ENCODE assay signal across 16 mouse cellular contexts in genomic region chr11:120820546-120820945, GRCm38 (mm10). TPM values are rescaled to one million over a fixed set of nuclear protein-coding genes. Genes with fewer than 3 reads are reported as not detected.
A peak's percentile ranks its signal among the peaks of the same experiment; 100 is the strongest.
DNase-seq lines count a peak whose midpoint lies in the region; ATAC-seq and TF ChIP-seq lines count a peak whose summit lies in the region.
"Had no signal": no experiment of that assay in that cellular context is flagged by ENCODE, and none has a peak within 500 bp of the region (broad histone marks: within the 10 kb centered on the region; RNA-seq: fewer than 3 reads in every experiment).

No protein-coding gene starts in this region.

- no peak for TF ChIP-seq EP300 in lung, postnatal 0 days (IDR thresholded peaks at IDR 0.05)

- ATAC-seq in lung, postnatal 0 days, result no peak
- no peak for ATAC-seq in hindbrain, embryonic 15.5 days (ENCODE audit: low FRiP score, low read depth)
- no peak for ATAC-seq in midbrain, embryonic 16.5 days
- ATAC-seq: forebrain, postnatal 0 days had no signal

- no peaks in the 10 kb centered on the region for H3K9me3 ChIP-seq in lung, postnatal 0 days (ENCODE audit: low read length)
- no peaks in the 10 kb centered on the region for H3K9me3 ChIP-seq in hindbrain, embryonic 15.5 days
- H3K9me3 ChIP-seq in midbrain, embryonic 16.5 days (replicated peaks; ENCODE audit: control insufficient read depth, low read length, poor library complexity, severe bottlenecking), result no peaks in the 10 kb centered on the region
- H3K9me3 ChIP-seq: heart, embryonic 13.5 days had no signal

- 84% methylated on average over 14 of the region's 14 CpGs for WGBS in lung, postnatal 0 days
- 83% methylated on average over 14 of the region's 14 CpGs for WGBS in hindbrain, embryonic 15.5 days
- 91% methylated on average over 14 of the region's 14 CpGs for WGBS in midbrain, embryonic 16.5 days

- H3K27me3 ChIP-seq in lung, postnatal 0 days (replicated peaks; ENCODE audit: insufficient read depth, low read length), result no peaks in the 10 kb centered on the region
- no peaks in the 10 kb centered on the region for H3K27me3 ChIP-seq in hindbrain, embryonic 15.5 days
- no peaks in the 10 kb centered on the region for H3K27me3 ChIP-seq in midbrain, embryonic 16.5 days (ENCODE audit: control insufficient read depth, insufficient read depth, low read depth, low read length)
- H3K27me3 ChIP-seq: heart, embryonic 13.5 days had no signal

- H3K36me3 ChIP-seq in lung, postnatal 0 days (ENCODE audit: insufficient read depth, low read length), result peaks cover 44% of the 10 kb centered on the region
- peaks cover 56% of the 10 kb centered on the region for H3K36me3 ChIP-seq in hindbrain, embryonic 15.5 days
- H3K36me3 ChIP-seq in midbrain, embryonic 16.5 days (ENCODE audit: control insufficient read depth, insufficient read depth, low read length), result peaks cover 49% of the 10 kb centered on the region

- DNase-seq in cerebellum, adult 9-11 months, result peak; percentile 59
- DNase-seq in cerebellum, adult 9-10 months, result no peak
- DNase-seq in lung, postnatal 0 days (ENCODE audit: low spot score), result no peak
- DNase-seq in lung, adult 18-20 months, result no peak
- DNase-seq in frontal cortex, adult 2 months (ENCODE audit: extremely low spot score in 1 of 2, low spot score in 1 of 2), result no peak
- DNase-seq in ovary, postnatal 10 days (ENCODE audit: low spot score), result no peak
- DNase-seq: B cell, adult 2 months; embryo, embryonic 11 days; forebrain, postnatal 0 days; lung, embryonic 14.5 days; right cerebral cortex, postnatal 25 days had no signal

- H3K4me1 ChIP-seq in lung, postnatal 0 days (ENCODE audit: insufficient read depth, low read depth, low read length), result peaks cover 15% of the 10 kb centered on the region
- H3K4me1 ChIP-seq in hindbrain, embryonic 15.5 days (replicated peaks), result peaks cover 38% of the 10 kb centered on the region
- peaks cover 30% of the 10 kb centered on the region for H3K4me1 ChIP-seq in midbrain, embryonic 16.5 days (ENCODE audit: control insufficient read depth, insufficient read depth, low read length)

- no peak overlapping the region for H3K9ac ChIP-seq in lung, postnatal 0 days (replicated peaks; ENCODE audit: low read depth)
- no peak overlapping the region for H3K9ac ChIP-seq in hindbrain, embryonic 15.5 days
- no peak overlapping the region for H3K9ac ChIP-seq in midbrain, embryonic 16.5 days (ENCODE audit: low read depth, low read length)
- H3K9ac ChIP-seq: lung, embryonic 14.5 days had no signal

- peak overlapping the region; percentile 89 for H3K4me2 ChIP-seq in lung, postnatal 0 days (replicated peaks; ENCODE audit: low read depth, low read length)
- peak overlapping the region; percentile 85; the same call in 1 of the 2 replicates for H3K4me2 ChIP-seq in hindbrain, embryonic 15.5 days
- peak overlapping the region; percentile 100; the same call in 1 of the 2 replicates for H3K4me2 ChIP-seq in midbrain, embryonic 16.5 days (ENCODE audit: low read length)

- no peak overlapping the region for H3K27ac ChIP-seq in lung, postnatal 0 days (ENCODE audit: low read length)
- H3K27ac ChIP-seq in hindbrain, embryonic 15.5 days (replicated peaks), result no peak overlapping the region
- no peak overlapping the region for H3K27ac ChIP-seq in midbrain, embryonic 16.5 days (ENCODE audit: low read length)
- H3K27ac ChIP-seq: kidney, postnatal 0 days; stomach, postnatal 0 days had no signal

- H3K4me3 ChIP-seq in lung, postnatal 0 days (ENCODE audit: low read depth, low read length), result no peak overlapping the region
- no peak overlapping the region for H3K4me3 ChIP-seq in hindbrain, embryonic 15.5 days
- no peak overlapping the region for H3K4me3 ChIP-seq in midbrain, embryonic 16.5 days (ENCODE audit: low read depth, low read length)

- no peak for TF ChIP-seq CTCF in lung, postnatal 0 days (IDR thresholded peaks at IDR 0.05)

RNA-seq across cellular contexts. Expression of gene Fasn, which starts 3.8 kb away (rescaled TPM):
- 54.7 and 63.8 TPM in 2 replicates for polyA plus RNA-seq in lung, postnatal 0 days (2015; fragmentation: Nextera tagmentation; extraction: Ambion mirVana)
- 90.0 and 94.7 TPM in 2 replicates for polyA plus RNA-seq in hindbrain, embryonic 15.5 days (2015; fragmentation: Nextera tagmentation; extraction: Ambion mirVana)
- polyA plus RNA-seq in midbrain, embryonic 16.5 days (2015; fragmentation: Nextera tagmentation; extraction: Ambion mirVana), result 102 and 108 TPM in 2 replicates
- 271 and 272 TPM in 2 replicates for polyA plus RNA-seq in frontal cortex, adult 2 months (2012; rRNA removed)

RNA-seq across cellular contexts. Expression of gene Dus1l, which starts 24.3 kb away (rescaled TPM):
- 40.5 and 43.1 TPM in 2 replicates for polyA plus RNA-seq in lung, postnatal 0 days (2015; fragmentation: Nextera tagmentation; extraction: Ambion mirVana)
- polyA plus RNA-seq in hindbrain, embryonic 15.5 days (2015; fragmentation: Nextera tagmentation; extraction: Ambion mirVana), result 45.2 and 48.6 TPM in 2 replicates
- 38.1 and 42.2 TPM in 2 replicates for polyA plus RNA-seq in midbrain, embryonic 16.5 days (2015; fragmentation: Nextera tagmentation; extraction: Ambion mirVana)
- 45.1 and 45.7 TPM in 2 replicates for polyA plus RNA-seq in frontal cortex, adult 2 months (2012; rRNA removed)

RNA-seq across cellular contexts. Expression of gene Gps1, which starts 36.5 kb away (rescaled TPM):
- 121 and 131 TPM in 2 replicates for polyA plus RNA-seq in lung, postnatal 0 days (2015; fragmentation: Nextera tagmentation; extraction: Ambion mirVana)
- polyA plus RNA-seq in hindbrain, embryonic 15.5 days (2015; fragmentation: Nextera tagmentation; extraction: Ambion mirVana), result 275 and 300 TPM in 2 replicates
- 270 and 288 TPM in 2 replicates for polyA plus RNA-seq in midbrain, embryonic 16.5 days (2015; fragmentation: Nextera tagmentation; extraction: Ambion mirVana)
- 222 and 229 TPM in 2 replicates for polyA plus RNA-seq in frontal cortex, adult 2 months (2012; rRNA removed)

RNA-seq across cellular contexts. Expression of gene Rfng, which starts 36.5 kb away (rescaled TPM):
- polyA plus RNA-seq in lung, postnatal 0 days (2015; fragmentation: Nextera tagmentation; extraction: Ambion mirVana), result 22.5 and 26.4 TPM in 2 replicates
- 119 and 141 TPM in 2 replicates for polyA plus RNA-seq in hindbrain, embryonic 15.5 days (2015; fragmentation: Nextera tagmentation; extraction: Ambion mirVana)
- polyA plus RNA-seq in midbrain, embryonic 16.5 days (2015; fragmentation: Nextera tagmentation; extraction: Ambion mirVana), result 133 and 145 TPM in 2 replicates
- 88.6 and 97.4 TPM in 2 replicates for polyA plus RNA-seq in frontal cortex, adult 2 months (2012; rRNA removed)

RNA-seq across cellular contexts. Expression of gene Hmga1b, which starts 58.0 kb away (rescaled TPM):
- 2.0 and 3.7 TPM in 2 replicates for polyA plus RNA-seq in lung, postnatal 0 days (2015; fragmentation: Nextera tagmentation; extraction: Ambion mirVana)
- 2.1 and 2.9 TPM in 2 replicates for polyA plus RNA-seq in hindbrain, embryonic 15.5 days (2015; fragmentation: Nextera tagmentation; extraction: Ambion mirVana)
- 1.3 and 2.8 TPM in 2 replicates for polyA plus RNA-seq in midbrain, embryonic 16.5 days (2015; fragmentation: Nextera tagmentation; extraction: Ambion mirVana)
- 1.3 and 2.2 TPM in 2 replicates for polyA plus RNA-seq in frontal cortex, adult 2 months (2012; rRNA removed)
